Mouse (Mus musculus) C2C12 (cell line): ENCODE results near the gene Aip. TPM values are rescaled to one million over a fixed set of nuclear protein-coding genes. Genes with fewer than 3 reads are reported as not detected.

Experiments
- H3K27me3 ChIP-seq: one replicate; pipeline ENCODE4 v1.6.1; 2011; ENCODE audit not compliant: control insufficient read depth, insufficient read depth, insufficient read length
- H3K36me3 ChIP-seq: one replicate; pipeline ENCODE4 v1.6.1; 2011; ENCODE audit not compliant: control insufficient read depth, insufficient read depth
- H3K4me3 ChIP-seq: one replicate; pipeline ENCODE4 v1.5.1; 2011; ENCODE audit warnings: mild to moderate bottlenecking, control low read depth; ENCODE audit not compliant: poor library complexity, insufficient read depth, severe bottlenecking
- H3K79me2 ChIP-seq: one replicate; pipeline ENCODE4 v1.6.1; 2011; ENCODE audit not compliant: control insufficient read depth, insufficient read depth
- H3K79me3 ChIP-seq: one replicate; pipeline ENCODE4 v1.6.1; 2011; ENCODE audit warnings: low read depth, control low read depth
- H3ac ChIP-seq: one replicate; pipeline ENCODE3; 2011; ENCODE audit warnings: low read depth; ENCODE audit not compliant: control insufficient read depth, insufficient read length
- CEBPB ChIP-seq: IDR thresholded peaks from one replicate; pipeline ENCODE4 v1.6.1; 2011; ENCODE audit warnings: low read depth, mild to moderate bottlenecking, control low read depth, moderate library complexity
- CTCF ChIP-seq: IDR thresholded peaks from one replicate; pipeline ENCODE4 v1.5.1; 2011; ENCODE audit not compliant: control insufficient read depth, insufficient read depth, insufficient read length
- FOSL1 ChIP-seq: IDR thresholded peaks from one replicate; pipeline ENCODE4 v1.8.0; 2011; ENCODE audit warnings: mild to moderate bottlenecking, low read length; ENCODE audit not compliant: poor library complexity, insufficient read depth, severe bottlenecking
- MAX ChIP-seq: IDR thresholded peaks from one replicate; pipeline ENCODE4 v1.6.1; 2011; ENCODE audit warnings: mild to moderate bottlenecking, control low read depth
- MYOD1 ChIP-seq: IDR thresholded peaks from one replicate; pipeline ENCODE4 v1.6.1; 2011; ENCODE audit warnings: low read depth; ENCODE audit not compliant: control insufficient read depth, insufficient read length
- MYOG ChIP-seq: IDR thresholded peaks from one replicate; pipeline ENCODE4 v1.6.1; 2011; ENCODE audit not compliant: control insufficient read depth, insufficient read length; ENCODE audit errors: extremely low read depth
- USF1 ChIP-seq: IDR thresholded peaks from one replicate; pipeline ENCODE4 v1.6.1; 2011; ENCODE audit warnings: low read depth, mild to moderate bottlenecking, control low read depth, moderate library complexity
- polyA plus RNA-seq: library from polyadenylated mRNA; unstranded; fragments of >200 nt; fragmentation: generic; extraction: Trizol; gene quantifications from one replicate; pipeline ENCODE4 v1.2.1, GENCODE M21; 2012; ENCODE audit warnings: missing spikeins

The Aip gene
- polyA plus RNA-seq, 1 experiment = 208 TPM

DNA sequence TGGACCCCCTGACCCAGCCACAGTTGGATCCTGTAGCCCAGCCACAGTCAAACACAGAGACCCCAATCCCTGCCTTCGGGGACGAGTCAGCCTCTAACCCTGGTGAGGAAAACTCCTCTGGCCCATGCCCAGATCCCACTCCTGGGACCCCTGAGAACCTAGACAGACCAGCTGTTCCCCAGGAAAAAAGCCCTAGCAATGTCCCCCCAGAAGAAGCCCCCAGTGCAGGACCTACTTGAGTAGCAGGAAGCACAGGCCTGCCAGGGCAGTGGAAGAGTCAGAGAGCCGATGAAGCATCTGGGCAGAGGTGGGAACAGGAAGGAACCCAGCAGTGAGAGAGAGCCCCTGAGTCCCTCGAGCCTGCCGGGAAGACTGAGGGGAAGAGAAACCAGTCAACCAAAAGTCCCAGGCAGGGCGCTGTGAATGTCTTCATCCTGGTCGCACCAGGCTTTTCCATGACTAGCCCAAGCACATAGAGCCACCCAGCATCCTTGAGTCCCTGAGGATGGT lies 18.2 kb upstream of the Aip start, which contains the start of gene Cabp4:
Gene Cabp4, minus strand, starts transcription at position 275 of the 510 bp plus-strand sequence.
- Histone ChIP-seq H3ac (no peak within 1 kb of the TSS), H3K79me2 (peaks cover 3% of the 10 kb centered on the region), H3K27me3 (no peaks in the 10 kb centered on the region), H3K36me3 (no peaks in the 10 kb centered on the region), H3K4me3 (no peak within 1 kb of the TSS), H3K79me3 (peaks cover 2% of the 10 kb centered on the region)
- no peak for TF ChIP-seq MAX
- no peak for TF ChIP-seq CTCF
- no peak for TF ChIP-seq MYOD1
- no peak for TF ChIP-seq USF1
- TF ChIP-seq MYOG = no peak
- no peak for TF ChIP-seq CEBPB
- TF ChIP-seq FOSL1 = no peak

- Histone ChIP-seq H3K36me3 (no peaks in the 10 kb centered on the region), H3K79me2 (no peaks in the 10 kb centered on the region), H3K27me3 (no peaks in the 10 kb centered on the region), H3ac (no peak overlapping the region), H3K79me3 (no peaks in the 10 kb centered on the region), H3K4me3 (no peak overlapping the region)
- TF ChIP-seq CTCF (no peak), MYOG (no peak), FOSL1 (no peak), MAX (no peak), USF1 (no peak), MYOD1 (no peak), CEBPB (no peak)
Observed at GRCm38 (mm10) chr19:4142416-4143173, 16.9 kb upstream of the Aip start.

DNA sequence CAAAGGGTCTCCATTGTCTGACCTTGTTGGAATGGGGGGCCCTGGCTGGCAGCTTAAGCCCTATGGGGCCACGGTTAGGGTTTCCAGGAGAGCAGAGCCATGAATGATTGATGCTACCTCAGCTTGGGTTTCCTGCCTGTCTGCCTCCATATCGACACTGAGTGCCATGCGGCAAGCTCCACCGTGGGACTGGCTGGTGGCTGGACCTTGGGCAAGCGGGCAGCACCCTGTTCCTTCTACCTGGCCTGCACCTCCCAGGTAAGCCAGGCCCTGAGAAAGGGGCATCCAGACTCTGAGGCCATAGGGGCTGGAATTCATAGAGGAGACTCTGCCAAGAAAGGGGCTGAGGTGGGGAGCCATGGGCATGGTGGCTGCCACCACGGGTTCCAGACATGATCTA lies 14.5 kb upstream of the Aip start:
- no peak overlapping the region for H3ac ChIP-seq
- no peaks in the 10 kb centered on the region for H3K27me3 ChIP-seq
- no peaks in the 10 kb centered on the region for H3K79me2 ChIP-seq
- H3K4me3 ChIP-seq = no peak overlapping the region
- no peaks in the 10 kb centered on the region for H3K79me3 ChIP-seq
- H3K36me3 ChIP-seq = no peaks in the 10 kb centered on the region
- TF ChIP-seq USF1 (no peak), MYOD1 (no peak), MAX (no peak), CEBPB (no peak), MYOG (no peak), FOSL1 (no peak), CTCF (no peak)

GRCm38 (mm10) chr19:4139446-4139845 lies 13.8 kb upstream of the Aip start, which contains the start of gene Gpr152:
Gpr152 (plus strand) TSS chr19:4139787.
- H3K79me3 ChIP-seq = no peaks in the 10 kb centered on the region
- TF ChIP-seq MYOG = no peak
- no peak for TF ChIP-seq MYOD1
- no peak for TF ChIP-seq USF1
- TF ChIP-seq MAX = no peak
- no peak for TF ChIP-seq CEBPB
- TF ChIP-seq CTCF = no peak
- no peak for TF ChIP-seq FOSL1
- no peak within 1 kb of the TSS for H3K4me3 ChIP-seq
- H3K36me3 ChIP-seq = no peaks in the 10 kb centered on the region
- H3K79me2 ChIP-seq = no peaks in the 10 kb centered on the region
- H3ac ChIP-seq = no peak within 1 kb of the TSS
- no peaks in the 10 kb centered on the region for H3K27me3 ChIP-seq

GRCm38 (mm10) chr19:4137913-4138312 lies 12.3 kb upstream of the Aip start:
- Histone ChIP-seq H3K4me3 (no peak overlapping the region), H3ac (no peak overlapping the region), H3K79me2 (no peaks in the 10 kb centered on the region), H3K27me3 (no peaks in the 10 kb centered on the region), H3K79me3 (no peaks in the 10 kb centered on the region), H3K36me3 (peaks cover 5% of the 10 kb centered on the region)
- TF ChIP-seq FOSL1 (no peak), USF1 (no peak), CTCF (no peak), CEBPB (no peak), MAX (no peak), MYOD1 (no peak), MYOG (no peak)
